Mouse (Mus musculus) neural tube, embryonic 12.5 days (tissue): ENCODE results near the gene Gart. TPM values are rescaled to one million over a fixed set of nuclear protein-coding genes. Genes with fewer than 3 reads are reported as not detected.

Source experiments
- ATAC-seq: fragments of 200-750 bp; cut with Nextera tagmentation; 2 replicates; pipeline ENCODE4 v1.8.0; 2017; ENCODE audit warnings: low read depth, mild to moderate bottlenecking, moderate TSS enrichment, moderate library complexity; ENCODE audit not compliant: low FRiP score
- H3K27ac ChIP-seq: fragments of 300-500 bp; sonication (generic); 2 replicates; pipeline ENCODE4 v1.5.1; 2016
- H3K27me3 ChIP-seq: fragments of 300-500 bp; sonication (generic); replicated peaks from 2 replicates; pipeline ENCODE4 v1.6.1; 2016; ENCODE audit warnings: mild to moderate bottlenecking
- H3K36me3 ChIP-seq: fragments of 300-500 bp; sonication (generic); 2 replicates; pipeline ENCODE4 v1.6.1; 2016; ENCODE audit warnings: mild to moderate bottlenecking
- H3K4me1 ChIP-seq: fragments of 300-500 bp; sonication (generic); 2 replicates; pipeline ENCODE4 v1.6.1; 2016
- H3K4me2 ChIP-seq: fragments of 300-500 bp; sonication (generic); replicated peaks from 2 replicates; pipeline ENCODE4 v1.6.1; 2016; ENCODE audit warnings: mild to moderate bottlenecking
- H3K4me3 ChIP-seq: fragments of 300-500 bp; sonication (generic); 2 replicates; pipeline ENCODE4 v1.5.1; 2016
- H3K9ac ChIP-seq: fragments of 300-500 bp; sonication (generic); 2 replicates; pipeline ENCODE4 v1.6.1; 2016; ENCODE audit warnings: mild to moderate bottlenecking
- H3K9me3 ChIP-seq: fragments of 300-500 bp; sonication (generic); 2 replicates; pipeline ENCODE4 v1.6.1; 2016; ENCODE audit warnings: mild to moderate bottlenecking
- WGBS: fragments of 180-500 bp; shearing (Covaris S2); methylation state at CpG from one replicate; pipeline ENCODE4 v1.1.7; 2016; 5-methylcytosine and 5-hydroxymethylcytosine counted together
- polyA plus RNA-seq: library from polyadenylated mRNA; unstranded; fragments of >200 nt; fragmentation: Nextera tagmentation; extraction: Ambion mirVana; gene quantifications from 2 replicates; pipeline ENCODE4 v1.2.1, GENCODE M21; 2016

The Gart gene
- polyA plus RNA-seq, 1 experiment from 2014 or later = 89.0 TPM

DNA sequence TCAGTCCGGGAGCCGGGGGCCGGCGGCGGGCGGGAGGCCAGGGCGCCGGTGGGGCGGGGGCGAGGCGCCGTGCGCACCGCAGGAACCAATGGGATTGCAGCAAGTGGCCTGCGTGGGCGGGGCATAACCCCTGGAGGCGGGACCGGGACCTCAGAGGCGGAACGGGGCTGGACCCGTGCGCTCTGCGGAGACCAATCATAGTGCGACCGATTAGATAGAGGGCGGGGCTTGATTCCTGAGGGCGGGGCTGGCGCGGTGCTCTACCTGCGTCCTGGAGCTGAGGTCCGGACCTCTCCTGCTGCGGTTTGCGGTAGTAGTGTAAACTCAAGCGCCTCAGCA is 49.1 kb downstream of the Gart start, which contains the start of gene Tmem50b:
Gene Tmem50b, minus strand, starts transcription at position 129 of the 339 bp plus-strand sequence.
- Histone ChIP-seq H3K9me3 (no peaks in the 10 kb centered on the region), H3K27ac (0 out of 2 replicates have a peak within 1 kb of the TSS, but pooled peaks have one; percentile 37), H3K4me3 (peak within 1 kb of the TSS; percentile 81), H3K4me1 (peaks cover 5% of the 10 kb centered on the region; the same call in 1 of the 2 replicates), H3K27me3 (no peaks in the 10 kb centered on the region), H3K9ac (peak within 1 kb of the TSS; percentile 78), H3K36me3 (peaks cover 4% of the 10 kb centered on the region; the same call in 1 of the 2 replicates), H3K4me2 (peak within 1 kb of the TSS; percentile 89)
- under 1% methylated on average over 34 of the region's 34 CpGs for WGBS
- peak; percentile 98 for ATAC-seq

DNA sequence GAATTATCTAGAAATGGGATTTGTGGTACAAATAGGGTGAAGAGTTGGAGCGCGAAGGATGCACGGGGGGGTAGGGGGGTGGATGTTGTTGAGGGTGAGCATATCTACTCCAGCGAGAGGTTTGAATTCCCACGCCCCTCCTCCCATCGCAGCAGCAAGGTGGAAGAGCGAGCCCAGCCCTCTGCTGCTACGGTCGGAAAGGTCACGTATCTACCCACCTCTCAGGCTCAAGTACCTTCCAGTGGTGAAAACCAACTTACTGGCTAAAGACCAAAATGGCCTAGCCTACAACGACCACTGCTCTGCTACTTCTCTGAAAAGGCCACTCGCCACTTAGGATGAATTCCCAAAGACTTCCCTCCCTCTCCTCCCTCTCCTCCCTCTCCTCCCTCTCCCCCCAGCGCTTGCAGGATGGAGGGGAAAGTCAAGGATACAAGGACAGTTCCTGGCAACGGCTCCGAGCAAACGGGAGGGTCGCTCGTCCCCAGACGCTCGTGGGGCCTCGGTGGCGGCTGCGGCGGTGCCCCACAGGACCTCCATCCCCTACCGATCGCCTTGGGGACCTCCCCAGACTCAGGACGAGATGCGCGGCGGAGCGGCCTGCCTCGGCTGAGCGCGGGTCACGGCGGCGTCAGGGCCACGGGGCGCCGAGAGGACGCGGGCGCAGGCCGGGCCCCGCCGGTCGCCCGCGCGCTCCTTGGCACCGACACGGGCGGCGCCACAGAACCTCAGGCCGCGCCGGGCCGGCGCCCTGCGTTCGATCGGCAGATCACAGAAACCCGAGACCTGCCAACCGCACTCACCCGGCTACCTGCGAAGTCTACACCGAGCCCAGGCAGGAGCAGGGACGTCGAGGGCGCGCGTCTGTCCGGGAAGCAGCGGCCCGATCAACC is 49.7 kb downstream of the Gart start:
- Histone ChIP-seq H3K4me2 (peak overlapping the region; percentile 89), H3K27ac (0 out of 2 replicates have a peak overlapping the region, but pooled peaks have one; percentile 37), H3K36me3 (peaks cover 7% of the 10 kb centered on the region; the same call in 1 of the 2 replicates), H3K9me3 (no peaks in the 10 kb centered on the region), H3K4me3 (peak overlapping the region; percentile 81), H3K4me1 (peaks cover 5% of the 10 kb centered on the region; the same call in 1 of the 2 replicates), H3K27me3 (no peaks in the 10 kb centered on the region), H3K9ac (peak overlapping the region; percentile 78)
- peak; percentile 71 for ATAC-seq
- WGBS = 1% methylated on average over 75 of the region's 75 CpGs

DNA sequence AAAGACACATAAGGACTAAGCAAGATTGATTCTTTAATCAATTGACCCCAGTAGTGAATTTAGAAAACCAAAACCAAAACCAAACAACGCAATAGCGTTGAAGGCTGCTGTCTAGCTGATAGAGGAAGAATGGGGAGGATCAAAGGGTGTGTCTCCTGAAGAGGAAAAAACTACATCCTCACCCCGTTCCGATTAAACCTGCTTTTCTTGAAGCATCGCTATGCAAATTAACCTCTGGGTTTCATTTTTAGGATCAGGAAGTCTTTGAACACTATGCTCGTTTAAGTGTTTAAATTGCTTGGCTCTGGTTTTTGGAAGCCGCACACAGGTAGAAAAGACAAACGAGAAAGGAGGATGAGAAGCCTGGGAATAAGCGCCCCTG is 50.4 kb downstream of the Gart start:
- ATAC-seq = no peak
- H3K4me1 ChIP-seq = peaks cover 5% of the 10 kb centered on the region; the same call in 1 of the 2 replicates
- no peaks in the 10 kb centered on the region for H3K27me3 ChIP-seq
- H3K27ac ChIP-seq = no peak overlapping the region
- 19% methylated on average over 9 of the region's 9 CpGs for WGBS
- peak overlapping the region; percentile 81 for H3K4me3 ChIP-seq
- H3K4me2 ChIP-seq = peak overlapping the region; percentile 89
- H3K9ac ChIP-seq = peak overlapping the region; percentile 78; the same call in 1 of the 2 replicates
- H3K9me3 ChIP-seq = no peaks in the 10 kb centered on the region
- peaks cover 7% of the 10 kb centered on the region; the same call in 1 of the 2 replicates for H3K36me3 ChIP-seq

- Histone ChIP-seq H3K4me3 (no peak overlapping the region), H3K27me3 (no peaks in the 10 kb centered on the region), H3K9ac (no peak overlapping the region), H3K27ac (no peak overlapping the region), H3K36me3 (peaks cover 7% of the 10 kb centered on the region; the same call in 1 of the 2 replicates), H3K9me3 (no peaks in the 10 kb centered on the region), H3K4me2 (no peak overlapping the region), H3K4me1 (peaks cover 5% of the 10 kb centered on the region; the same call in 1 of the 2 replicates)
- no peak for ATAC-seq
- 87% methylated on average over 6 of the region's 6 CpGs for WGBS
Observed at GRCm38 (mm10) chr16:91595076-91595475, 51.7 kb downstream of the Gart start.

DNA sequence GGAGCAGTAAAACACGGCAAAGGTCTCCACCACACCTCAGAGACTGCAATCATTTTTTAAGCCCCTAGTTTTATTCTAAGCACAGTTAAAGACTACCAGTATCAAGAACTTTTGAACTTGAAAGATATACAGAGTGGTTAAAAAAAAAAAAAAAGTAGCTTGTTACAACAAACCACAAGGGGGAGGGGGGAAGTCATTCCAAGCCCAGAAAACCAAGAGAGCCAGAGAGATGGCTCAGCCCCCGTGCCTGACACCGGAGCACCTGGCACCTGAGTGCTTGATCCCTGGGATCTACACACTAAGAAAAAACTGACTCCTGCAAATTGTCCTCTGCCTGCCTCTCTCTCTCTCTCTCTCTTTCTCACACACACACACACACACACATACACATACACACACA is 53.5 kb downstream of the Gart start:
- no peak for ATAC-seq
- H3K4me2 ChIP-seq = no peak overlapping the region
- H3K27ac ChIP-seq = no peak overlapping the region
- H3K4me1 ChIP-seq = peaks cover 5% of the 10 kb centered on the region; the same call in 1 of the 2 replicates
- no peaks in the 10 kb centered on the region for H3K9me3 ChIP-seq
- H3K4me3 ChIP-seq = no peak overlapping the region
- peaks cover 7% of the 10 kb centered on the region; the same call in 1 of the 2 replicates for H3K36me3 ChIP-seq
- no peaks in the 10 kb centered on the region for H3K27me3 ChIP-seq
- WGBS = 92% methylated on average over 3 of the region's 3 CpGs
- no peak overlapping the region for H3K9ac ChIP-seq

DNA sequence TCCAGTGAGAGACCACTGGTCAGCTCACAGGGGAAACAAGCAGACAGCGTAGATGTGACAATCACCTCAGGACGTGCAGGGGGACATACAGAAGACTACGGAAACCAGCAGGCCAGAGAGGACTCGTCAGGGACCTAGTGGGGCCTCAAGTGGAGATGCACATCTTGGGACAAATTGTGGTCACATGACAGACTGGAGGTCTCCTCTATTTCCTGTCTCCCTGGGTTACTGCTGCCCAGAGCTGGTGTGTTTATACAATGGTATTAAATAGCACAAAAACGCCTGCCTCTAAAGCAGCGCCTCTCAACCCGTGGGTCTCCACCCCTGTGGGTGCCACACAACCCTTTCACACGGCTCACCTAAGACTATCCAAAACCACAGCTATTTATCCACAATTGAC is 54.6 kb downstream of the Gart start:
- Histone ChIP-seq H3K36me3 (peaks cover 7% of the 10 kb centered on the region; the same call in 1 of the 2 replicates), H3K4me3 (no peak overlapping the region), H3K4me2 (no peak overlapping the region), H3K27me3 (no peaks in the 10 kb centered on the region), H3K4me1 (peaks cover 5% of the 10 kb centered on the region; the same call in 1 of the 2 replicates), H3K9ac (no peak overlapping the region), H3K9me3 (no peaks in the 10 kb centered on the region), H3K27ac (no peak overlapping the region)
- 70% methylated on average over 8 of the region's 8 CpGs for WGBS
- no peak for ATAC-seq

- no peaks in the 10 kb centered on the region for H3K27me3 ChIP-seq
- H3K36me3 ChIP-seq = peaks cover 22% of the 10 kb centered on the region
- H3K9ac ChIP-seq = no peak overlapping the region
- no peak overlapping the region for H3K4me3 ChIP-seq
- no peaks in the 10 kb centered on the region for H3K9me3 ChIP-seq
- no peak for ATAC-seq
- H3K27ac ChIP-seq = no peak overlapping the region
- no peak overlapping the region for H3K4me2 ChIP-seq
- no peaks in the 10 kb centered on the region for H3K4me1 ChIP-seq
- WGBS = 87% methylated on average over 3 of the region's 3 CpGs
Observed at GRCm38 (mm10) chr16:91588703-91589102, 58.0 kb downstream of the Gart start.

DNA sequence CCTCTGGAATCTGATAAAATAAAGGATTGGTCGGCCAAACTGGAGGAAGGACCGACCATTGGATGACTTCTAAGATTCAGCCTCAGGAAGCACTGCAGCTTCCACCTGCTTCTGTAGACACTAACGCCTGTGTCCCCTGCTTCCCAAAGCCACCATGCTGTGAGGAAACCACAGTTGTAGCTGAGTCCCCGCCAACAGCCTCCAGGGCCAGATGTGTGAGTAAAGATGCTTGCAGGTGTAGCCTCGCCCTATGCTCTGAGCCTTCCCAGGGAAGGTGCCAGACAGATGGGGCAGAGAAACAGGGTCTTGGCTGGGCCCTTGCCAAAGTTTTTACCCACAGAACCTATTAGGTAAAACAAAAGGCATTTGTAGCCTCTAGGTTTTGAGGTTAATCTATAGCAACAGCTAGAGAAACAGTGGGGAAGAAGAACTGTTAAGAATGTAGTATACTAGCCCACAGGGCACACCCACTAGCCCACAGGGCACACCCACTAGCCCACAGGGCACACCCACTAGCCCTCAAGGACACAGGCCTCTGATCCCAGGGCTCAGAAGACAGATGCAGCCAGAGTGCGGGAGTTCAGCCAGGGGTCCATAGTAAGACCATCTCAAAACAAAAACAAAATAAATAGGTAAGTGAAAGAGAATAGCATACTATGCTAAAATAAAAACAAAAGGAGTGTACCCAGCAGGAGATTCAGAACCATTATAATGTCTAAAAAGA is 58.9 kb downstream of the Gart start:
- Histone ChIP-seq H3K9me3 (no peaks in the 10 kb centered on the region), H3K27ac (no peak overlapping the region), H3K36me3 (peaks cover 21% of the 10 kb centered on the region), H3K9ac (no peak overlapping the region), H3K4me3 (no peak overlapping the region), H3K27me3 (no peaks in the 10 kb centered on the region), H3K4me1 (no peaks in the 10 kb centered on the region), H3K4me2 (no peak overlapping the region)
- ATAC-seq = no peak
- 61% methylated on average over 6 of the region's 6 CpGs for WGBS

GRCm38 (mm10) chr16:91586244-91586643 is 60.5 kb downstream of the Gart start:
- Histone ChIP-seq H3K4me3 (no peak overlapping the region), H3K36me3 (peaks cover 21% of the 10 kb centered on the region), H3K4me1 (no peaks in the 10 kb centered on the region), H3K27me3 (no peaks in the 10 kb centered on the region), H3K9ac (no peak overlapping the region), H3K9me3 (no peaks in the 10 kb centered on the region), H3K4me2 (no peak overlapping the region), H3K27ac (no peak overlapping the region)
- WGBS = 91% methylated on average over 6 of the region's 6 CpGs
- ATAC-seq = no peak

DNA sequence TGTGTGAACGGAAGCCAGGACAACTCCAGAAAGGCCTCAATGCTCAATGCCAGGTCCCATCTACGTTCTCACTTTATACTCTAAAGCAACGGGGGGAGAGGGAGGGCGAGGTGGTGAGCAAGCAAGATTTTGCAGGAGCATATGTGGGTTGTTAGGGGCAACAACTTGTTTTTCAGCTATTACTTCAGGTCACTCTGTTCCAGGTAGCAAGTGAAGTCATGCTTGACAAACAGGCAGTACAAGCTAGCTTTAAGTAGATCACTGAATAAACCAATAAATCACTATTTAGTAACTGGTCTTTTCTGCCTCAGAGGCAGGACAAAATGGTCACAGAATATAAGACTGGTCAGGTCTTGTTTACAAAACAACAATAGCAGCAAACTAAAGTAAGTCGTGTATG is 61.1 kb downstream of the Gart start:
- WGBS = 92% methylated on average over 5 of the region's 5 CpGs
- Histone ChIP-seq H3K36me3 (peaks cover 24% of the 10 kb centered on the region), H3K9ac (no peak overlapping the region), H3K27ac (no peak overlapping the region), H3K4me2 (no peak overlapping the region), H3K4me3 (no peak overlapping the region), H3K27me3 (no peaks in the 10 kb centered on the region), H3K4me1 (no peaks in the 10 kb centered on the region), H3K9me3 (no peaks in the 10 kb centered on the region)
- ATAC-seq = no peak

GRCm38 (mm10) chr16:91582307-91582706 is 64.4 kb downstream of the Gart start:
- no peak overlapping the region for H3K4me3 ChIP-seq
- WGBS = 69% methylated on average over 2 of the region's 2 CpGs

More at GRCm38 (mm10) chr16:91582307-91582706, 64.4 kb downstream of the Gart start:
- Histone ChIP-seq H3K4me1 (no peaks in the 10 kb centered on the region), H3K9ac (no peak overlapping the region), H3K4me2 (no peak overlapping the region), H3K36me3 (peaks cover 27% of the 10 kb centered on the region), H3K27ac (no peak overlapping the region), H3K9me3 (no peaks in the 10 kb centered on the region), H3K27me3 (no peaks in the 10 kb centered on the region)
- ATAC-seq = no peak
